Mouse (Mus musculus) hindbrain, postnatal 0 days (tissue): ENCODE measurements at regions not wholly inside any gene's neighbourhood (a gene's known extent, or its start where the extent isn't known, plus 50 kb on each side); places are given as distances from the start of the nearest gene placed in this dataset.

ENCODE experiments used
- ATAC-seq: fragments of 200-750 bp; cut with Nextera tagmentation; 2 replicates; pipeline ENCODE4 v1.8.0; 2017; ENCODE audit warnings: mild to moderate bottlenecking, moderate TSS enrichment, moderate library complexity
- DNase-seq: peaks from one replicate; pipeline ENCODE4 v3.0.0-alpha.2; 2015; ENCODE audit warnings: low spot score
- H3K27ac ChIP-seq: fragments of 300-500 bp; sonication (generic); 2 replicates; pipeline ENCODE4 v1.5.1; 2014; ENCODE audit warnings: mild to moderate bottlenecking
- H3K27me3 ChIP-seq: fragments of 300-500 bp; sonication (generic); 2 replicates; pipeline ENCODE4 v1.6.1; 2014; ENCODE audit warnings: low read length, mixed read lengths; ENCODE audit not compliant: insufficient read depth
- H3K36me3 ChIP-seq: fragments of 300-500 bp; sonication (generic); 2 replicates; pipeline ENCODE4 v1.6.1; 2014; ENCODE audit warnings: low read length, mixed read lengths; ENCODE audit not compliant: insufficient read depth
- H3K4me1 ChIP-seq: fragments of 300-500 bp; sonication (generic); 2 replicates; pipeline ENCODE4 v1.6.1; 2014; ENCODE audit warnings: antibody characterized with exemption, low read length, mixed read lengths; ENCODE audit not compliant: insufficient read depth
- H3K4me2 ChIP-seq: fragments of 300-500 bp; sonication (generic); 2 replicates; pipeline ENCODE4 v1.6.1; 2014; ENCODE audit warnings: low read depth, mild to moderate bottlenecking, low read length, moderate library complexity, mixed read lengths
- H3K4me3 ChIP-seq: fragments of 300-500 bp; sonication (generic); 2 replicates; pipeline ENCODE4 v1.5.1; 2014; ENCODE audit warnings: low read length
- H3K9ac ChIP-seq: fragments of 300-500 bp; sonication (generic); replicated peaks from 2 replicates; pipeline ENCODE4 v1.6.1; 2014; ENCODE audit warnings: mild to moderate bottlenecking, low read length, moderate library complexity, mixed read lengths
- H3K9me3 ChIP-seq: fragments of 300-500 bp; sonication (generic); 2 replicates; pipeline ENCODE4 v1.6.1; 2016; ENCODE audit warnings: low read length, mixed read lengths
- CTCF ChIP-seq: IDR thresholded peaks from 2 replicates; pipeline ENCODE4 v1.5.1; 2016; ENCODE audit warnings: antibody characterized with exemption, control low read depth, low read depth
- WGBS: fragments of 180-500 bp; shearing (Covaris S2); extraction: QIAGEN DNeasy Blood & Tissue Kit; methylation state at CpG from one replicate; pipeline ENCODE4 v1.1.7; 2014; 5-methylcytosine and 5-hydroxymethylcytosine counted together

DNA sequence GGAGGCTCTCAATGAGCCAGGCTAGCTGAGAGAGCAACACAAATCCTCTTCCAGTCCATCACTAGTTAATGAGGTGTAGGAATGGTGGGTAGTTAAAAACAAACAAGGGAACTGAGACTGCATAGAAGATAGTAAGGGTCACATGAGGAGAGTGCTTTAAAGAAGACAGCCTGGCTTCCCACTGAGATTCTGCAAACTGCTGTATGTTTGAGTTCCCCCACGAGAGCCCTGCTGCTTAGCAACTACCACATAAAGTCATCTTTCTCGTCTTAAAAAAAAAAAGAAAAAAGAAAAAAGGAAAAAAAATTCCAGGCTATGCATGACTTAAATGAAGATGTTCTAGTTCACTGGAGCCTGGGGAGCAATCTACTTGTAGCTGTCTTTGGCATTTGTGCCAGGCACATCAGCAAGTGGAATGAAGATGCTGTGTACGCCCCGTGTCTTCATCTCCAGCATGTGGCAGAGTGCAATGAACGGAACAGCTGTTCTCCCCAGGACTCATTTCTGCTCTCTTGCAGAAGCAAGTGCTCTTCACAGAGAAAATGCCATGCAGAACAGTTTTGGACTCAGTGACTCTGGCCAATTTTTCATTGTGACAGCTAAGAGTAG, 113.2 kb upstream of the 1810046K07Rik start:
- H3K4me1 ChIP-seq = peaks cover 4% of the 10 kb centered on the region; the same call in 1 of the 2 replicates
- no peak overlapping the region for H3K9ac ChIP-seq
- peak; percentile 89 for ATAC-seq
- DNase-seq = peak; percentile 83
- WGBS = 11% methylated on average over 5 of the region's 5 CpGs
- H3K27ac ChIP-seq = peak overlapping the region; percentile 0; the same call in 1 of the 2 replicates
- no peak overlapping the region for H3K4me3 ChIP-seq
- no peaks in the 10 kb centered on the region; the same call in 1 of the 2 replicates for H3K9me3 ChIP-seq
- H3K36me3 ChIP-seq = no peaks in the 10 kb centered on the region
- H3K27me3 ChIP-seq = no peaks in the 10 kb centered on the region
- peak overlapping the region; percentile 13; the same call in 1 of the 2 replicates for H3K4me2 ChIP-seq
- no peak for TF ChIP-seq CTCF

DNA sequence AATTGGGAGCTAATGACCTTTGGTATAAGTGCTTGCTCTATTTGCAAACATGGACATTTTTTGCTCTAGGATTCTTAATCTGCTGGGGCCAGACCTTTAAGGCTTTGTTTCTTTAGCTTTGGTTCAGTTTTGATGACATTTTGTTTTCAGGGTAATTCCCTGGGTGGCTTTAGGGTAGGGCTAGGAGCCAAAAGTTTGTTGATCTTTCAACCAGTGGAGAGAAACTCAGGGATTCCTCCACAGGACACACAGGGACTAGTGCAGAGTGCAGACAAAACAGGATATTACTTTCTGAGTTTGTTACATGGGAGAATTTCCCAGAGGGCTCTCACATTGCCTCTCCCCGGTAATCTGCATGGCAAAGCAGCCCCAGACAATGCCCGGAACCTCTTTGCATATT, 127.0 kb upstream of the 1810046K07Rik start:
- no peaks in the 10 kb centered on the region for H3K27me3 ChIP-seq
- no peaks in the 10 kb centered on the region for H3K4me1 ChIP-seq
- ATAC-seq (no peak), DNase-seq (no peak)
- TF ChIP-seq CTCF = no peak
- H3K4me2 ChIP-seq = no peak overlapping the region
- no peak overlapping the region for H3K27ac ChIP-seq
- no peaks in the 10 kb centered on the region for H3K9me3 ChIP-seq
- WGBS = 19% methylated on average over 2 of the region's 2 CpGs
- no peak overlapping the region for H3K9ac ChIP-seq
- H3K4me3 ChIP-seq = no peak overlapping the region
- no peaks in the 10 kb centered on the region for H3K36me3 ChIP-seq

DNA sequence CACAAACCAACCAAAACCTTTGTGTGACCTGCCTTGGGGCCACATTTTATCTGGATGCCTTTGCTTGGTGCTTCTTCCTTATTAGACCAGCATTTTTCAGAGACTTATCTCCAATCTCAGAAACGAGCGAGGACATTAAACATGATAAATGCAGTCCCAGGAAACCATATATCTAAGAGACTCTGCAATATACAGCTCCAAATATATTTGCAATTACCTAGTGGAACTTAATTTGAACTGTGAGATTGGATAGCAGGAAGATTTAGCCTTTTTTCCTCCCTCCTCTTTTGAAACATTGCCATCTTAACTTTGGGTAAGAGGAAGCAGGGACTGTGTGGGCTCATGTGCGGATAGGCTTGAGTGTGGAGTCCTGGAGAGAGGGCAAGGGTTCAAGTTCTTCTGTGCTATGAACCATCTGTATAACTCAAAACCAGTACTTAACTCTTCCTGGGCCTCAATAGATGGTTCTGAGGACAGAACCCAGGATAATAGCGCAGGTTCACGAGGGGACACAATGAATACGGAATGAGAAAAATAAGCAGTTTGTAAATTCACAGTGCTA, 133.8 kb upstream of the 1810046K07Rik start:
- ATAC-seq (no peak), DNase-seq (no peak)
- H3K36me3 ChIP-seq = no peaks in the 10 kb centered on the region
- no peaks in the 10 kb centered on the region for H3K4me1 ChIP-seq
- H3K4me2 ChIP-seq = no peak overlapping the region
- H3K4me3 ChIP-seq = no peak overlapping the region
- H3K27me3 ChIP-seq = no peaks in the 10 kb centered on the region
- 85% methylated on average over 6 of the region's 6 CpGs for WGBS
- no peak overlapping the region for H3K9ac ChIP-seq
- no peaks in the 10 kb centered on the region for H3K9me3 ChIP-seq
- H3K27ac ChIP-seq = no peak overlapping the region
- TF ChIP-seq CTCF = no peak

DNA sequence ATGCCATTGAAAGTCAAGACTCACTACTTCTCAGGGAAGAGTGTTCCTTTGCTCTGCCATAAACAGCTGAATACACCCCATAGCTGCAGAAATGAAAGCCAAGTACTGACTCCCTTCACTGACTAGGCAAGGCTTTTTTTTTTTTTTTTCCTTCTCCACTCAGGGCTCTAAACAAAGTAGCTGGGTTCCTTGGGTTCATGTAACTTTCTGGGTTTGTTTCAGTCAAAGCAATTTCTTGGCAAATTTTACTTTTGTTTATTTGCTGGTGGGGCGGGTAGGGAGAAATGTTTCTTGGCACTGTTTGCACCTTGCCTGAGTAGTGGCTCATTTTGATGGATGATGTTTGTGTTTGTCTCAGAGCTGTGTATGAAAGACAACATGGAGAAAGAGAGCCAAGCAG, 141.3 kb upstream of the 1810046K07Rik start:
- ATAC-seq = no peak
- Histone ChIP-seq H3K27me3 (no peaks in the 10 kb centered on the region), H3K36me3 (no peaks in the 10 kb centered on the region), H3K4me1 (no peaks in the 10 kb centered on the region), H3K9me3 (no peaks in the 10 kb centered on the region), H3K4me3 (no peak overlapping the region), H3K9ac (no peak overlapping the region), H3K27ac (no peak overlapping the region), H3K4me2 (no peak overlapping the region)
- DNase-seq = peak; percentile 1
- TF ChIP-seq CTCF = no peak
- 65% methylated on average over 1 of the region's 1 CpGs for WGBS

DNA sequence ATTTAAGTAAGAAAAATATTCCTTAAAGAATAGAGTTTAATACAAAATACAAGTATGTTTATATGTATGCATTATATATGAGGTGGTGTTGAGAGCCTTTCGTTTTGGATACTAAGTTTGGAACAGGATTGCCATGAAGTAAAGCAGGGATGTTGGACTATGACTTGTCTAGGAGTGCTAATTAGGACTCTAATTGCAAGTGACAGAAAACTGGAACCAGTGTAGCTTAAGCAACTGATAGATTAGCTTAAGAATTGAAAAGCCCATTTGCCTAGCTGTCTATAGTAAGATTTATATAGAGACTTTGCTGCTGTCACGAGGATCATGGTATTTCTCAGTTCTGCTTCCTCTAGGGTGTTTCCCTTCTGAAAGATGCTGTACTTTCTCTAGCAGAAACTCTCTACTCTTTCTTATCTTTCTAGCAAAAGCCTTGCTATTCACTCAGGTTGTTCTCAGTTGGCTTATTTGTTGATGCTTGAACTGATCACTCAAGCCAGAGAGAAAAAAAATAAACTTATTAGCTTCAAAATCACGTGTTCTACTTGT, 147.9 kb upstream of the 1810046K07Rik start:
- no peaks in the 10 kb centered on the region for H3K27me3 ChIP-seq
- ATAC-seq (no peak), DNase-seq (no peak)
- no peaks in the 10 kb centered on the region for H3K36me3 ChIP-seq
- no peak for TF ChIP-seq CTCF
- no peaks in the 10 kb centered on the region for H3K9me3 ChIP-seq
- H3K4me1 ChIP-seq = no peaks in the 10 kb centered on the region
- H3K4me2 ChIP-seq = no peak overlapping the region
- no peak overlapping the region for H3K4me3 ChIP-seq
- no peak overlapping the region for H3K27ac ChIP-seq
- WGBS = 65% methylated on average over 3 of the region's 3 CpGs
- H3K9ac ChIP-seq = no peak overlapping the region

DNA sequence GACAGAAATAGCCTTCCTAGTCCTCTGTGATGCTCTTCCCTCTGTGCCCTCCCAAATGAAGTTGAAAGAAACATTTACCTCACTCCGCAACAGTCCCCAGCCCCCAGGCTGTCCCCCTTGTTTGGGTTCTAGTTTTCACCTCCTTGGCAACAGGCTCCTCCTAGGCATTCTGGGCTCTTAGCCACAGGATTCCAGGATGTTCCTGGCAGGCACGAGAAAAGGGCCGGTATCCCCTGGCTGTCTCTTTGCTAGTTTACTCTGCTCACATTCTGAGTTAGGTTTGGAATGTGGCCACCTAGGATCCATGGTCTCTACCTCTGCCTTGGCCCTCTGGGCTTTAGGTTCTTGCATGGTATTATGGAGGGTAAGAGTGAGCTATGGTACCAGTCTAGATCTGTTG, 159.1 kb upstream of the 1810046K07Rik start:
- DNase-seq (no peak), ATAC-seq (no peak)
- no peak overlapping the region for H3K4me3 ChIP-seq
- no peaks in the 10 kb centered on the region for H3K4me1 ChIP-seq
- no peak overlapping the region for H3K27ac ChIP-seq
- H3K9ac ChIP-seq = no peak overlapping the region
- no peaks in the 10 kb centered on the region for H3K27me3 ChIP-seq
- H3K9me3 ChIP-seq = no peaks in the 10 kb centered on the region
- no peak for TF ChIP-seq CTCF
- 37% methylated on average over 3 of the region's 3 CpGs for whole genome bisulfite sequencing
- no peaks in the 10 kb centered on the region for H3K36me3 ChIP-seq
- H3K4me2 ChIP-seq = no peak overlapping the region

DNA sequence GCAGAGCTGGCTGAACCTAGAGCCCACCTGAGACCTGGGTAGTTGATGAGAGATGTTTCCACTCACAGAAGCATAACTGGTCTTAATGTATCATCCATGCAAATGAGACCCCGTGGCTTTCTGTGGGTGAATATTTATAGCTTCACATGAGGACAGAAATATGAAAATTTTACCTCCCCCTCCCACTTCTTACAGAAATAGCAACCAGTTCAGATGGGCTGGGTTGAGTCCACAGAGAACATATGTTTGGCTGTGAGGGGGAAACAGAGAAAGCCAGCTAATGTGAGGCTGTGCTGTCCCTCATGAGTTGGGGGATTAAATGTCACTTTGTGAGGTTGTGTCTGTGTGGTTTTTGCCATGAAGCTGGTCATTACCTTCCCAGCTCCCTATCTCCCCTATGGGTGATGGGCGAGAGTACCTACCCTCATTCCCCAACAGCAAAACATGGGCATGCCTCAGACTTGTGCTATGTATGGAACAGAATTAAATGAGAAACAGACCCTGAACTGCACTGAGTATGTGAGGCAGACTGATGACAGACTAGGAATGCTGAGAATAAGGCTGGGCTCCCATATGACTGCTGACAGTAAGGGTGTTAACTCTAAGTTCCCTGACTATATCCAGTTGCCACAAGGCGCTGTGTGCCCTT, 178.7 kb upstream of the 1810046K07Rik start:
- no peaks in the 10 kb centered on the region for H3K36me3 ChIP-seq
- 86% methylated on average over 3 of the region's 3 CpGs for WGBS
- ATAC-seq (no peak), DNase-seq (no peak)
- no peak overlapping the region for H3K9ac ChIP-seq
- no peak for TF ChIP-seq CTCF
- H3K4me3 ChIP-seq = no peak overlapping the region
- no peaks in the 10 kb centered on the region for H3K9me3 ChIP-seq
- H3K4me2 ChIP-seq = no peak overlapping the region
- no peak overlapping the region for H3K27ac ChIP-seq
- no peaks in the 10 kb centered on the region for H3K27me3 ChIP-seq
- no peaks in the 10 kb centered on the region for H3K4me1 ChIP-seq
